Mouse (Mus musculus) liver, embryonic 13.5 days (tissue): Measurements from ENCODE around the gene Lce1i. TPM values are rescaled to one million over a fixed set of nuclear protein-coding genes. Genes with fewer than 3 reads are reported as not detected.

Experiments used
- polyA plus RNA-seq: library from polyadenylated mRNA; unstranded; fragments of >200 nt; fragmentation: Nextera tagmentation; extraction: Ambion mirVana; gene quantifications from 2 replicates; pipeline ENCODE4 v1.2.1, GENCODE M21; 2015

Gene Lce1i
- polyA plus RNA-seq, 1 experiment from 2014 or later, result not detected

Other genes starting within 250 kb of the Lce1i start
- gene 2310046K23Rik, start 244.4 kb downstream of the Lce1i start, polyA plus RNA-seq, result not detected in 2 replicates
- gene Ivl, start 205.2 kb downstream of the Lce1i start, polyA plus RNA-seq, result 0.05 and 0.10 TPM in 2 replicates
- gene Smcp, start 189.9 kb downstream of the Lce1i start, polyA plus RNA-seq, result not detected in 2 replicates
- not detected in 2 replicates for gene 2210017I01Rik, start 171.4 kb downstream of the Lce1i start, polyA plus RNA-seq
- gene Lce6a, start 157.2 kb downstream of the Lce1i start, polyA plus RNA-seq, result not detected in 2 replicates
- gene Lce1a1, start 130.6 kb downstream of the Lce1i start, polyA plus RNA-seq, result not detected in 2 replicates
- gene Lce1b, start 122.0 kb downstream of the Lce1i start, polyA plus RNA-seq, result not detected in 2 replicates
- gene Lce1a2, start 108.6 kb downstream of the Lce1i start, polyA plus RNA-seq, result not detected in 2 replicates
- not detected in 2 replicates for gene Lce1c, start 99.7 kb downstream of the Lce1i start, polyA plus RNA-seq
- not detected in 2 replicates for gene Lce1d, start 91.7 kb downstream of the Lce1i start, polyA plus RNA-seq
- gene Lce1e, start 69.8 kb downstream of the Lce1i start, polyA plus RNA-seq, result not detected in 2 replicates
- gene Lce1f, start 58.5 kb downstream of the Lce1i start, polyA plus RNA-seq, result not detected in 2 replicates
- gene Gm38119, start 39.8 kb downstream of the Lce1i start, polyA plus RNA-seq, result not detected in 2 replicates
- gene Lce1g, start 26.6 kb downstream of the Lce1i start, polyA plus RNA-seq, result not detected in 2 replicates
- not detected in 2 replicates for gene Lce1h, start 13.8 kb downstream of the Lce1i start, polyA plus RNA-seq
- gene Lce1j, start 11.6 kb upstream of the Lce1i start, polyA plus RNA-seq, result not detected in 2 replicates
- not detected in 2 replicates for gene Lce1k, start 29.0 kb upstream of the Lce1i start, polyA plus RNA-seq
- not detected in 2 replicates for gene Kprp, start 48.3 kb upstream of the Lce1i start, polyA plus RNA-seq
- gene Lce1l, start 72.4 kb upstream of the Lce1i start, polyA plus RNA-seq, result not detected in 2 replicates
- gene 2310050C09Rik, start 91.3 kb upstream of the Lce1i start, polyA plus RNA-seq, result not detected in 2 replicates
- gene Lce3a, start 147.3 kb upstream of the Lce1i start, polyA plus RNA-seq, result not detected in 2 replicates
- gene Lce3b, start 154.1 kb upstream of the Lce1i start, polyA plus RNA-seq, result not detected in 2 replicates
- not detected in 2 replicates for gene Lce3c, start 165.6 kb upstream of the Lce1i start, polyA plus RNA-seq
- not detected in 2 replicates for gene Lce3d, start 178.5 kb upstream of the Lce1i start, polyA plus RNA-seq
- gene Lce3e, start 188.2 kb upstream of the Lce1i start, polyA plus RNA-seq, result not detected in 2 replicates
- not detected in 2 replicates for gene Lce3f, start 213.3 kb upstream of the Lce1i start, polyA plus RNA-seq
- not detected in 2 replicates for gene Crct1, start 236.8 kb upstream of the Lce1i start, polyA plus RNA-seq
- not detected in 2 replicates for gene Lce1m, start 240.2 kb upstream of the Lce1i start, polyA plus RNA-seq